Mouse (Mus musculus): ENCODE measurements at regions not wholly inside any gene's neighbourhood (a gene's known extent, or its start where the extent isn't known, plus 50 kb on each side); places are given as distances from the start of the nearest gene placed in this dataset.

- Histone ChIP-seq H3K4me2 (no peak overlapping the region), H3K27ac (no peak overlapping the region), H3K27me3 (no peaks in the 10 kb centered on the region), H3K9ac (no peak overlapping the region), H3K36me3 (no peaks in the 10 kb centered on the region), H3K4me3 (no peak overlapping the region), H3K9me3 (no peaks in the 10 kb centered on the region), H3K4me1 (no peaks in the 10 kb centered on the region)
- 82% methylated on average over 11 of the region's 11 CpGs for WGBS
- ATAC-seq (ENCODE audit: insufficient number of reproducible peaks, insufficient read depth, low FRiP score, low TSS enrichment, low read depth) = no peak
These were observed 398.3 kb upstream of the Cd180 start for GRCm38 (mm10) chr13:102295079-102295478.

GRCm38 (mm10) chr13:102307983-102308382 lies 385.4 kb upstream of the Cd180 start:
- H3K4me1 ChIP-seq = no peaks in the 10 kb centered on the region
- no peaks in the 10 kb centered on the region for H3K9me3 ChIP-seq
- no peak overlapping the region for H3K27ac ChIP-seq
- no peak overlapping the region for H3K9ac ChIP-seq
- H3K4me2 ChIP-seq = no peak overlapping the region
- H3K4me3 ChIP-seq = no peak overlapping the region
- H3K36me3 ChIP-seq = no peaks in the 10 kb centered on the region
- H3K27me3 ChIP-seq = no peaks in the 10 kb centered on the region
- ATAC-seq (ENCODE audit: insufficient number of reproducible peaks, insufficient read depth, low FRiP score, low TSS enrichment, low read depth) = no peak
- WGBS = 51% methylated on average over 2 of the region's 2 CpGs

- Histone ChIP-seq H3K4me2 (no peak overlapping the region), H3K4me3 (no peak overlapping the region), H3K4me1 (no peaks in the 10 kb centered on the region), H3K9ac (no peak overlapping the region), H3K9me3 (no peaks in the 10 kb centered on the region), H3K27me3 (no peaks in the 10 kb centered on the region), H3K27ac (no peak overlapping the region), H3K36me3 (no peaks in the 10 kb centered on the region)
- ATAC-seq (ENCODE audit: insufficient number of reproducible peaks, insufficient read depth, low FRiP score, low TSS enrichment, low read depth) = no peak
- WGBS = 57% methylated on average over 3 of the region's 3 CpGs
These were observed 381.3 kb upstream of the Cd180 start for GRCm38 (mm10) chr13:102312096-102312495.

- no peak for ATAC-seq (ENCODE audit: insufficient number of reproducible peaks, insufficient read depth, low FRiP score, low TSS enrichment, low read depth)
- Histone ChIP-seq H3K9me3 (no peaks in the 10 kb centered on the region), H3K27ac (no peak overlapping the region), H3K36me3 (no peaks in the 10 kb centered on the region), H3K4me1 (peaks cover 4% of the 10 kb centered on the region; the same call in 1 of the 2 replicates), H3K9ac (no peak overlapping the region), H3K4me2 (no peak overlapping the region), H3K4me3 (no peak overlapping the region), H3K27me3 (no peaks in the 10 kb centered on the region)
- WGBS = 62% methylated on average over 3 of the region's 3 CpGs
These were observed 377.3 kb upstream of the Cd180 start for GRCm38 (mm10) chr13:102315921-102316692.

GRCm38 (mm10) chr13:102318891-102319404 lies 374.4 kb upstream of the Cd180 start:
- 59% methylated on average over 4 of the region's 4 CpGs for WGBS
- Histone ChIP-seq H3K4me1 (peaks cover 4% of the 10 kb centered on the region; the same call in 1 of the 2 replicates), H3K27me3 (no peaks in the 10 kb centered on the region), H3K9ac (no peak overlapping the region), H3K4me3 (no peak overlapping the region), H3K9me3 (no peaks in the 10 kb centered on the region), H3K36me3 (no peaks in the 10 kb centered on the region), H3K4me2 (no peak overlapping the region), H3K27ac (no peak overlapping the region)
- ATAC-seq (ENCODE audit: insufficient number of reproducible peaks, insufficient read depth, low FRiP score, low TSS enrichment, low read depth) = no peak

DNA sequence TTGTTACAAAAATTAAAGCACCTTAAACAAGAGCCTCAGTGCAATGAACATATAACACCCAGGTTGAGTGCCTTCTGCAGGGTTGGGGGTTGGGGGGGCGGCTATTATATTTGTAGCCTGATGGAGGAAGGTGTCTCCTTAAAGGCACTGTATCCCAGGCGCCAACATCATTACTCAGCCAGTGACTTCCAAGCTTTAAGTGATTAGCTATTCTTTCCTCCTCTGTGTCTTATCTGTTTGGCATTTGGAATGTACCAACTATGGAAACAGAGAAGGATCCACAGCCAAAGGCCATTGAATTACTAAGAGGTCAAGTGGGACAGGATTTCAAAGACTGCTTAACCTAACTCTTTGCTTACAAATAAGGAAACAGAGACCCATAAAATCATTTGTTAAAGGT lies 373.9 kb upstream of the Cd180 start:
- Histone ChIP-seq H3K4me3 (no peak overlapping the region), H3K9me3 (no peaks in the 10 kb centered on the region), H3K4me2 (no peak overlapping the region), H3K9ac (no peak overlapping the region), H3K27me3 (no peaks in the 10 kb centered on the region), H3K4me1 (peaks cover 4% of the 10 kb centered on the region; the same call in 1 of the 2 replicates), H3K27ac (no peak overlapping the region), H3K36me3 (no peaks in the 10 kb centered on the region)
- WGBS = 87% methylated on average over 2 of the region's 2 CpGs
- no peak for ATAC-seq (ENCODE audit: insufficient number of reproducible peaks, insufficient read depth, low FRiP score, low TSS enrichment, low read depth)

DNA sequence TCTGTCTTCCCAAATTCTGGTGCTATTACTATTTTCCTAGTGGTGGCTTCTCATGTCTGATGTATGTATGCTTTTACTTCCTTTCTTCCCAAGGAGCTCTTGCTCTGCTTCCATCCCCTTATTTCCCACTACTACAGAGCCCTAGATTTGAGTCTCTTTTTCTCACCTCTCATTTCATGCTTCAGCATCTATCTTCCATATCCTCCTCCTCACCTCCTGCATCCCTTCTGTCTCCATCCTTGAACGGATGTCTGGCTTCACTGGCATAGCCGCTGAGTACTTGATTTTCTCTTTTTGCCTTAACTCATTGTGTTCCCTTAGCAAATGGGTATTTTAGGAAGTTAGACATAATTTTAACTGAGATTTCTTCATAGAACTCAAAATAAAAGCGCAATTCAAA lies 369.5 kb upstream of the Cd180 start:
- H3K4me2 ChIP-seq = no peak overlapping the region
- no peaks in the 10 kb centered on the region for H3K9me3 ChIP-seq
- H3K9ac ChIP-seq = no peak overlapping the region
- H3K27me3 ChIP-seq = no peaks in the 10 kb centered on the region
- H3K36me3 ChIP-seq = no peaks in the 10 kb centered on the region
- peaks cover 4% of the 10 kb centered on the region; the same call in 1 of the 2 replicates for H3K4me1 ChIP-seq
- no peak overlapping the region for H3K4me3 ChIP-seq
- H3K27ac ChIP-seq = no peak overlapping the region
- no peak for ATAC-seq (ENCODE audit: insufficient number of reproducible peaks, insufficient read depth, low FRiP score, low TSS enrichment, low read depth)
- 91% methylated on average over 3 of the region's 3 CpGs for WGBS

DNA sequence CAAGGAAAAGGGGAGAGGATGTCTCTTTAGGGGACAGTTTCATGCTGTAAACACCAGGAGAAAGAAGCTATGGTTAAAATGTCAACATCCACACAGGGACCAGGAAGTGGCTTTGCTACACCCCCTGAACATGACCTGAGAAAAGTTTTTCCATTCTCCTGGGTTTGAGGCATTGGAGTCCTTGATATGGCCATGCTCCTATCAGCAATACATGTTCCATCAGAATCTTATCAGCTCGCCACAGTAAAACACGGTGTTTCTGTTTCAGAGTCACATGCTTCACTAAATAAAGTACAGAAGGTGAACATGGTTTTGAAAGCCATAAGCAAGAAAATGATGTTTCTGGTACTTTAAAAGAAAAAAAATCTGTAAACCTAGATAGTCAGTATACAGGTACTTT lies 367.4 kb upstream of the Cd180 start:
- Histone ChIP-seq H3K27ac (no peak overlapping the region), H3K4me3 (no peak overlapping the region), H3K27me3 (no peaks in the 10 kb centered on the region), H3K36me3 (no peaks in the 10 kb centered on the region), H3K4me1 (no peaks in the 10 kb centered on the region), H3K9ac (no peak overlapping the region), H3K4me2 (no peak overlapping the region), H3K9me3 (no peaks in the 10 kb centered on the region)
- 90% methylated on average over 2 of the region's 2 CpGs for WGBS
- no peak for ATAC-seq (ENCODE audit: insufficient number of reproducible peaks, insufficient read depth, low FRiP score, low TSS enrichment, low read depth)

DNA sequence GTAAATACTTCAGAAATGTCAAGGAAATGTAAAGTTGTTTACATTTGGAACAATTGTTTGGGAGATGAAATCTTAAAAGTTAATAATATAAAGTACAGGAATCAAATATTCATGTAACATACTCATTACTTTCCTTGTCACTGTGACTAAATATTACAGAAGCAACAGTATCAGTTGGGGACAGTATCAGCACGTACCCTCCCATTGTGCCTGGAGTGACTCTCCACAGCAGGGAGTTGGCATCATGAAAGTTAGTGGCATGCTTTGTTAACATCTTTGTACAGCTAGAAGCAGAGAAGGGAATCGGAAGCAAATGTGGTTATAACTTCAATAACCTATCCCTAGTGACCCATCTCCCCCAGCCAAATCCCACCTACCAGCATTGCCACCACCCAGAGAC lies 366.8 kb upstream of the Cd180 start:
- no peaks in the 10 kb centered on the region for H3K36me3 ChIP-seq
- no peak overlapping the region for H3K9ac ChIP-seq
- no peak overlapping the region for H3K4me2 ChIP-seq
- ATAC-seq (ENCODE audit: insufficient number of reproducible peaks, insufficient read depth, low FRiP score, low TSS enrichment, low read depth) = no peak
- H3K9me3 ChIP-seq = no peaks in the 10 kb centered on the region
- 70% methylated on average over 2 of the region's 2 CpGs for WGBS
- H3K27me3 ChIP-seq = no peaks in the 10 kb centered on the region
- no peak overlapping the region for H3K27ac ChIP-seq
- H3K4me3 ChIP-seq = no peak overlapping the region
- H3K4me1 ChIP-seq = no peaks in the 10 kb centered on the region

- no peak for ATAC-seq (ENCODE audit: insufficient number of reproducible peaks, insufficient read depth, low FRiP score, low TSS enrichment, low read depth)
- Histone ChIP-seq H3K4me1 (peaks cover 9% of the 10 kb centered on the region; the same call in 1 of the 2 replicates), H3K4me2 (no peak overlapping the region), H3K36me3 (no peaks in the 10 kb centered on the region), H3K9me3 (peaks cover 4% of the 10 kb centered on the region; the same call in 1 of the 2 replicates), H3K27me3 (no peaks in the 10 kb centered on the region), H3K9ac (no peak overlapping the region), H3K27ac (no peak overlapping the region), H3K4me3 (no peak overlapping the region)
- 32% methylated on average over 1 of the region's 1 CpGs for WGBS
These were observed 359.7 kb upstream of the Cd180 start for GRCm38 (mm10) chr13:102333667-102334066.

- H3K4me2 ChIP-seq = no peak overlapping the region; the same call in 1 of the 2 replicates
- no peak overlapping the region for H3K27ac ChIP-seq
- no peak for ATAC-seq (ENCODE audit: insufficient number of reproducible peaks, insufficient read depth, low FRiP score, low TSS enrichment, low read depth)
- no peak overlapping the region for H3K4me3 ChIP-seq
- no peaks in the 10 kb centered on the region for H3K36me3 ChIP-seq
- peaks cover 5% of the 10 kb centered on the region; the same call in 1 of the 2 replicates for H3K9me3 ChIP-seq
- 38% methylated on average over 13 of the region's 13 CpGs for WGBS
- H3K9ac ChIP-seq = no peak overlapping the region
- no peaks in the 10 kb centered on the region for H3K27me3 ChIP-seq
- H3K4me1 ChIP-seq = peaks cover 9% of the 10 kb centered on the region; the same call in 1 of the 2 replicates
These were observed 359.2 kb upstream of the Cd180 start for GRCm38 (mm10) chr13:102334131-102334534.

DNA sequence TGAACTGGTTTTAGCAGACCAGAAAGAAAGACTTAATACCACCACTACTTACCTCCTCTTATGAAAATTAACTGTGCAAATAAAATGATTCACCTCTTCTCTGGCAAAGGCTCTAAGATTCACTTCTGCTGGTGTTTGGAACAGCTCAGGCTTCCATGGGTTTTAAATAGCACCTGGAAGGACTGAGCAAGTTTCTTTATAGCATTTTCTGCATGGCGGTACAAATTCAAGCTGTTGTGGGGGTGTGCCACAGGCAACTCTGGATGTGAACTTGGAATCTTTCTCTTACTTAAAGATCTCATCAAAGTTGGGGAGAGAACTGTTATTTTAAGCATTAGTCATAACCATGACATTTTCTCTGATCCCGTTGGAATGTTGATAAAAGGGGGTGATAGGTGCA lies 350.1 kb upstream of the Cd180 start:
- Histone ChIP-seq H3K9me3 (0 out of 2 replicates have a peak, but pooled peaks cover 5% of the 10 kb centered on the region), H3K27ac (no peak overlapping the region), H3K36me3 (no peaks in the 10 kb centered on the region), H3K4me3 (no peak overlapping the region), H3K9ac (no peak overlapping the region), H3K4me2 (no peak overlapping the region), H3K27me3 (no peaks in the 10 kb centered on the region), H3K4me1 (peaks cover 4% of the 10 kb centered on the region; the same call in 1 of the 2 replicates)
- no peak for ATAC-seq (ENCODE audit: insufficient number of reproducible peaks, insufficient read depth, low FRiP score, low TSS enrichment, low read depth)
- WGBS = 79% methylated on average over 2 of the region's 2 CpGs
